Mouse (Mus musculus): Measurements from ENCODE around the gene Pknox1. TPM values are rescaled to one million over a fixed set of nuclear protein-coding genes. Genes with fewer than 3 reads are reported as not detected.

Gene Pknox1
- polyA plus RNA-seq, 1 experiment from 2014 or later, result 20.6 TPM

DNA sequence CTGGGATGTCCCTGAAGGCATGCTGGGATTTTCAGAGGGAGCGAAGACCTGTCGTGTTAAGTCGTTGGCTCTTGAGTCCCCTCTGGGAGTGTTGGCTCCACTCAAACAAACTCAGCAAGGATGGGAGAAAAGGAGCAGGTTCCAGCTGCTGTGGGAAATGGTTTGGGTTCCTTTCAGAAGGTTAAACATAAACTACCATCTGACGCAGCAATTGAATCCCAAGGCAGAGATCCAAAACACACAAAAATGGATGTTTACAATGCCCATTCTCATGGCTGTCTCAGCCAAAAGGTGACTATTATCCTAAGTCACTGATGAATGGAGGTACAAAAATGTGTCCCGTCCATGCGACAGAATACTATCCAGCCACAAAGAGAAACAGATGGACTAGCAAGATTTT, 68.5 kb downstream of the Pknox1 start:
- Histone ChIP-seq H3K9ac (ENCODE audit: low read length) (no peak overlapping the region), H3K27me3 (ENCODE audit: control insufficient read depth, insufficient read depth, low read length) (peaks cover 13% of the 10 kb centered on the region), H3K4me2 (ENCODE audit: low read depth, low read length) (no peak overlapping the region), H3K4me1 (ENCODE audit: control insufficient read depth, insufficient read depth, low read length) (peaks cover 18% of the 10 kb centered on the region), H3K9me3 (replicated peaks; ENCODE audit: control insufficient read depth, low read length) (no peaks in the 10 kb centered on the region), H3K36me3 (ENCODE audit: control insufficient read depth, insufficient read depth) (no peaks in the 10 kb centered on the region), H3K27ac (ENCODE audit: low read length) (no peak overlapping the region), H3K4me3 (ENCODE audit: low read length) (no peak overlapping the region)
- ATAC-seq (replicated peaks; ENCODE audit: extremely low read depth, insufficient read depth, low FRiP score), result no peak
- 75% methylated on average over 6 of the region's 6 CpGs for WGBS

DNA sequence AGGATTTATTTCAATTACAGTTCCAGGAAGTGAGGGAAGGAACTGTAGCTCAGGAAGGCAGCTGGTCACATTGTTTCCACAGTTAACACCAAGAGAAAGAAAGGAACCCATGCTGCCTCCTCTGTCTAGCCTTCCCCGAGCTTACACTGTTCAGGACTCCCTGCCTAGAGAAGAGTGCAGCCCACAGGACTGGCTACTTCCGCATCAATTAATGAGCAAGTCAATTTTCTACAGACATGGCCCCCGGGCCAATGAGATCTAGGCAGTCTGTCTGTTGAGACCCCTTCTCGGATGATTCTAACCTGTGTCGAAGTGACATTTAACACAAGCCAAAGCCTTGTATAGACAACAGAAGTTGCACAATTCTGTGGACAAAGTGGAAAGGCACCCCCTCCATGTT, 70.4 kb downstream of the Pknox1 start:
- Histone ChIP-seq H3K27me3 (ENCODE audit: control insufficient read depth, insufficient read depth, low read length) (peaks cover 13% of the 10 kb centered on the region), H3K36me3 (ENCODE audit: control insufficient read depth, insufficient read depth) (no peaks in the 10 kb centered on the region), H3K4me1 (ENCODE audit: control insufficient read depth, insufficient read depth, low read length) (peaks cover 21% of the 10 kb centered on the region), H3K4me3 (ENCODE audit: low read length) (no peak overlapping the region), H3K9me3 (replicated peaks; ENCODE audit: control insufficient read depth, low read length) (no peaks in the 10 kb centered on the region), H3K27ac (ENCODE audit: low read length) (no peak overlapping the region), H3K4me2 (ENCODE audit: low read depth, low read length) (no peak overlapping the region), H3K9ac (ENCODE audit: low read length) (no peak overlapping the region)
- 68% methylated on average over 5 of the region's 5 CpGs for WGBS
- no peak for ATAC-seq (replicated peaks; ENCODE audit: extremely low read depth, insufficient read depth, low FRiP score)

GRCm38 (mm10) chr17:31635781-31636180, 71.2 kb downstream of the Pknox1 start:
- no peak overlapping the region for H3K9ac ChIP-seq (ENCODE audit: low read length)
- no peak for ATAC-seq (replicated peaks; ENCODE audit: extremely low read depth, insufficient read depth, low FRiP score)
- no peak overlapping the region for H3K4me2 ChIP-seq (ENCODE audit: low read depth, low read length)
- no peak overlapping the region for H3K27ac ChIP-seq (ENCODE audit: low read length)
- H3K9me3 ChIP-seq (replicated peaks; ENCODE audit: control insufficient read depth, low read length), result no peaks in the 10 kb centered on the region
- peaks cover 13% of the 10 kb centered on the region for H3K27me3 ChIP-seq (ENCODE audit: control insufficient read depth, insufficient read depth, low read length)
- WGBS, result 52% methylated on average over 11 of the region's 11 CpGs
- H3K4me3 ChIP-seq (ENCODE audit: low read length), result no peak overlapping the region
- H3K36me3 ChIP-seq (ENCODE audit: control insufficient read depth, insufficient read depth), result no peaks in the 10 kb centered on the region
- H3K4me1 ChIP-seq (ENCODE audit: control insufficient read depth, insufficient read depth, low read length), result peaks cover 21% of the 10 kb centered on the region

DNA sequence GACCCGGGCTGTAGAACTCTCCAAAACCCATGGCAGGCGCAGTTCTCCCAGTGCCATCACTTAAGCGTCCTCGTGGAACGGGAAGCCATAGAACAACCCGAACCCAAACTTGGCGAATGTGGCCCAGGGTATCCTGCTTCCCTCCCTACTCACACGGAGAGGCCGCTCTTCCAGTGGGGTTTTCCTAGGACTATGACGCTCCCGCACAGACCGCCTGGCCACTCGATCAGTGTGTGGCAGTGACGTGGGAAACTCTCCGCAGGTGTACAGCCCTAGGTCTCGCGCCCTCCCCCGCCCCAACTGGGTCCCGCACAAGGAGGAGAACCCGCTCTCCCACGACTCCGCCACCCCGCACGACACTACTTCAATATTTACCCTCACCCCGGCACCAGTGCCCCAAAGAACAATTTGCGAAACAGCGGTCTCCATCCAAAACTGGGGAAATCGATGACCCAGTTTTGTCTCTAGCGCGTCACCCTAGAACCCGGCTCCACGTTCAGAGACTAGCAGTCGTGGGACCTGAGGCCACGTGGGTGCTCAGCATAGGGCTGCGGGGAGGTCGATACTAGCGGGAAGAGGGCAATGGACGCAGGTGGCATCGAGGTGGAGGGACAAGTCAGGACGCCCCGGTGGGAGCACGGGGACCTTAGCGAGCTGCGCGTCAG, 71.9 kb downstream of the Pknox1 start:
- Histone ChIP-seq H3K27ac (ENCODE audit: low read length) (no peak overlapping the region), H3K4me3 (ENCODE audit: low read length) (peak overlapping the region; percentile 58), H3K27me3 (ENCODE audit: control insufficient read depth, insufficient read depth, low read length) (peaks cover 13% of the 10 kb centered on the region), H3K9me3 (replicated peaks; ENCODE audit: control insufficient read depth, low read length) (no peaks in the 10 kb centered on the region), H3K9ac (ENCODE audit: low read length) (peak overlapping the region; percentile 60), H3K4me2 (ENCODE audit: low read depth, low read length) (peak overlapping the region; percentile 90), H3K4me1 (ENCODE audit: control insufficient read depth, insufficient read depth, low read length) (peaks cover 21% of the 10 kb centered on the region), H3K36me3 (ENCODE audit: control insufficient read depth, insufficient read depth) (no peaks in the 10 kb centered on the region)
- 4% methylated on average over 45 of the region's 45 CpGs for WGBS
- ATAC-seq (replicated peaks; ENCODE audit: extremely low read depth, insufficient read depth, low FRiP score), result peak; percentile 35

- Histone ChIP-seq H3K4me3 (ENCODE audit: low read length) (peak within 1 kb of the TSS; percentile 58), H3K4me1 (ENCODE audit: control insufficient read depth, insufficient read depth, low read length) (peaks cover 21% of the 10 kb centered on the region), H3K4me2 (ENCODE audit: low read depth, low read length) (peak within 1 kb of the TSS; percentile 90), H3K9ac (ENCODE audit: low read length) (peak within 1 kb of the TSS; percentile 60), H3K36me3 (ENCODE audit: control insufficient read depth, insufficient read depth) (no peaks in the 10 kb centered on the region), H3K27me3 (ENCODE audit: control insufficient read depth, insufficient read depth, low read length) (peaks cover 13% of the 10 kb centered on the region), H3K27ac (ENCODE audit: low read length) (peak within 1 kb of the TSS; percentile 48), H3K9me3 (replicated peaks; ENCODE audit: control insufficient read depth, low read length) (no peaks in the 10 kb centered on the region)
- WGBS, result 3% methylated on average over 57 of the region's 61 CpGs
- ATAC-seq (replicated peaks; ENCODE audit: extremely low read depth, insufficient read depth, low FRiP score), result peak; percentile 92
Measured at GRCm38 (mm10) chr17:31636942-31637811, 72.6 kb downstream of the Pknox1 start, which contains the start of gene Cbs. TSS of gene Cbs (minus strand) at chr17:31637238.

GRCm38 (mm10) chr17:31637866-31638570, 73.5 kb downstream of the Pknox1 start:
- WGBS, result 53% methylated on average over 9 of the region's 9 CpGs
- no peak for ATAC-seq (replicated peaks; ENCODE audit: extremely low read depth, insufficient read depth, low FRiP score)
- Histone ChIP-seq H3K4me1 (ENCODE audit: control insufficient read depth, insufficient read depth, low read length) (peaks cover 21% of the 10 kb centered on the region), H3K9me3 (replicated peaks; ENCODE audit: control insufficient read depth, low read length) (no peaks in the 10 kb centered on the region), H3K4me2 (ENCODE audit: low read depth, low read length) (peak overlapping the region; percentile 90; the same call in 1 of the 2 replicates), H3K27ac (ENCODE audit: low read length) (peak overlapping the region; percentile 31; the same call in 1 of the 2 replicates), H3K36me3 (ENCODE audit: control insufficient read depth, insufficient read depth) (no peaks in the 10 kb centered on the region), H3K9ac (ENCODE audit: low read length) (no peak overlapping the region), H3K27me3 (ENCODE audit: control insufficient read depth, insufficient read depth, low read length) (peaks cover 13% of the 10 kb centered on the region), H3K4me3 (ENCODE audit: low read length) (no peak overlapping the region)

- no peaks in the 10 kb centered on the region for H3K36me3 ChIP-seq (ENCODE audit: control insufficient read depth, insufficient read depth)
- H3K4me1 ChIP-seq (ENCODE audit: control insufficient read depth, insufficient read depth, low read length), result peaks cover 21% of the 10 kb centered on the region
- H3K9me3 ChIP-seq (replicated peaks; ENCODE audit: control insufficient read depth, low read length), result no peaks in the 10 kb centered on the region
- no peak overlapping the region for H3K4me2 ChIP-seq (ENCODE audit: low read depth, low read length)
- no peak overlapping the region for H3K9ac ChIP-seq (ENCODE audit: low read length)
- no peak overlapping the region for H3K27ac ChIP-seq (ENCODE audit: low read length)
- H3K27me3 ChIP-seq (ENCODE audit: control insufficient read depth, insufficient read depth, low read length), result peaks cover 13% of the 10 kb centered on the region
- no peak for ATAC-seq (replicated peaks; ENCODE audit: extremely low read depth, insufficient read depth, low FRiP score)
- WGBS, result 46% methylated on average over 4 of the region's 4 CpGs
- no peak overlapping the region for H3K4me3 ChIP-seq (ENCODE audit: low read length)
Measured at GRCm38 (mm10) chr17:31639651-31640050, 75.1 kb downstream of the Pknox1 start.

- H3K4me1 ChIP-seq (ENCODE audit: control insufficient read depth, insufficient read depth, low read length), result peaks cover 10% of the 10 kb centered on the region
- WGBS, result 61% methylated on average over 8 of the region's 8 CpGs
- no peak for ATAC-seq (replicated peaks; ENCODE audit: extremely low read depth, insufficient read depth, low FRiP score)
Measured at GRCm38 (mm10) chr17:31642331-31642730, 77.8 kb downstream of the Pknox1 start.

More at GRCm38 (mm10) chr17:31642331-31642730, 77.8 kb downstream of the Pknox1 start:
- H3K4me2 ChIP-seq (ENCODE audit: low read depth, low read length), result no peak overlapping the region
- no peaks in the 10 kb centered on the region for H3K9me3 ChIP-seq (replicated peaks; ENCODE audit: control insufficient read depth, low read length)
- H3K27ac ChIP-seq (ENCODE audit: low read length), result no peak overlapping the region
- no peaks in the 10 kb centered on the region; the same call in 1 of the 2 replicates for H3K27me3 ChIP-seq (ENCODE audit: control insufficient read depth, insufficient read depth, low read length)
- H3K9ac ChIP-seq (ENCODE audit: low read length), result no peak overlapping the region
- H3K36me3 ChIP-seq (ENCODE audit: control insufficient read depth, insufficient read depth), result peaks cover 12% of the 10 kb centered on the region
- H3K4me3 ChIP-seq (ENCODE audit: low read length), result no peak overlapping the region

Data from heart, embryonic 16.5 days (tissue).